Mouse (Mus musculus) cortical plate, adult 2 months (tissue): ENCODE results near the gene Sphkap.

Experiments used
- CTCF ChIP-seq: fragments of 200-500 bp; IDR thresholded peaks from 2 replicates; pipeline ENCODE4 v1.5.1; 2011; ENCODE audit warnings: mild to moderate bottlenecking, control low read depth, low read length; ENCODE audit not compliant: insufficient read depth; ENCODE audit errors: extremely low read depth
- POLR2A ChIP-seq: fragments of 200-500 bp; IDR thresholded peaks from 2 replicates; pipeline ENCODE4 v1.6.1; 2011; ENCODE audit warnings: mild to moderate bottlenecking, low read length, control low read depth; ENCODE audit not compliant: insufficient read depth; ENCODE audit errors: extremely low read depth

DNA sequence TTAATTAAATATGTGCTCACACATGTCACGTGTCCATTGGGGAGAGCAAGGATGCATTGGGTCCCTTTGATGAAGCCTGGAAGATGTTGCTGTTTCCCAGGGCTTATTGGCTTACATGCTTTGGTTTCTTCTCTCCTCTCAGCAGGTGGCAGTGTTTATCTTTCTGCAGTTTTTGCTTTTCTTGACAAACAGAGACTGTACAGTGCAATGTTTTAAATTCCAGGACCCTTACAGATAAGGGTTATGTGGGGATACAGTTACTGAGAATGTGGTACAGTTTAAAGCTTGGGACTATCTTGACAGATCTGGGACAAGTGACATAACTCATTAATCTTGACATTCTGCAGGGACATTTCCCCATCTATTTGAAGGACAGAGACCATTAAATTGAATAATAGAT, 189.7 kb downstream of the Sphkap start:
- TF ChIP-seq CTCF (peak; percentile 45; the same call in 1 of the 2 replicates), POLR2A (no peak)
